Mouse (Mus musculus) myocyte (in vitro differentiated cells): ENCODE measurements around the gene Pax9. TPM values are rescaled to one million over a fixed set of nuclear protein-coding genes. Genes with fewer than 3 reads are reported as not detected.

ENCODE experiments used
- H3K27me3 ChIP-seq: one replicate; pipeline ENCODE4 v1.6.1; 2011; ENCODE audit not compliant: control insufficient read depth, insufficient read depth, insufficient read length
- H3K36me3 ChIP-seq: one replicate; pipeline ENCODE4 v1.6.1; 2011; ENCODE audit not compliant: control insufficient read depth, insufficient read depth
- H3K4me2 ChIP-seq: one replicate; pipeline ENCODE4 v1.6.1; 2011; ENCODE audit warnings: low read depth, control low read depth
- H3K4me3 ChIP-seq: one replicate; pipeline ENCODE4 v1.5.1; 2011; ENCODE audit warnings: mild to moderate bottlenecking, control low read depth, moderate library complexity
- H3K79me2 ChIP-seq: one replicate; pipeline ENCODE4 v1.6.1; 2011; ENCODE audit not compliant: control insufficient read depth, insufficient read depth
- H3ac ChIP-seq: one replicate; pipeline ENCODE4 v1.6.1; 2011; ENCODE audit not compliant: control insufficient read depth, insufficient read length
- CEBPB ChIP-seq: IDR thresholded peaks from 2 replicates; pipeline ENCODE4 v1.6.1; 2011; ENCODE audit warnings: mild to moderate bottlenecking, moderate library complexity; ENCODE audit not compliant: poor library complexity, insufficient read depth, severe bottlenecking
- E2F4 ChIP-seq: IDR thresholded peaks from one replicate; pipeline ENCODE4 v1.6.1; 2011; ENCODE audit warnings: mild to moderate bottlenecking, control low read depth, moderate library complexity; ENCODE audit not compliant: insufficient read depth
- MAX ChIP-seq: IDR thresholded peaks from one replicate; pipeline ENCODE4 v1.6.1; 2011; ENCODE audit warnings: low read depth, mild to moderate bottlenecking, control low read depth
- MYOD1 ChIP-seq, 3 experiments: IDR thresholded peaks; one replicate each; pipeline ENCODE4 v1.6.1; 2011; ENCODE audit warnings: control low read depth in 2 of 3, low read depth in 2 of 3, mild to moderate bottlenecking in 2 of 3, moderate library complexity in 1 of 3; ENCODE audit not compliant: insufficient read length in 2 of 3, control insufficient read depth in 1 of 3
- MYOG ChIP-seq, 3 experiments: IDR thresholded peaks; one replicate each; pipeline ENCODE4 v1.6.1; 2011; ENCODE audit warnings: control low read depth in 2 of 3, low read depth in 2 of 3, mild to moderate bottlenecking in 2 of 3; ENCODE audit not compliant: insufficient read length in 2 of 3, control insufficient read depth in 1 of 3, insufficient read depth in 1 of 3
- POLR2A ChIP-seq: IDR thresholded peaks from one replicate; pipeline ENCODE4 v1.6.1; 2011; ENCODE audit warnings: low read depth, mild to moderate bottlenecking, control low read depth, moderate library complexity; ENCODE audit not compliant: insufficient read length
- POLR2AphosphoS2 ChIP-seq: IDR thresholded peaks from one replicate; pipeline ENCODE4 v1.6.1; 2011; ENCODE audit warnings: low read depth, control low read depth; ENCODE audit not compliant: insufficient read length
- REST ChIP-seq: IDR thresholded peaks from one replicate; pipeline ENCODE4 v1.6.1; 2011; ENCODE audit warnings: mild to moderate bottlenecking, control low read depth, moderate library complexity; ENCODE audit not compliant: insufficient read depth, insufficient read length
- SRF ChIP-seq: IDR thresholded peaks from one replicate; pipeline ENCODE4 v1.6.1; 2011; ENCODE audit warnings: low read depth; ENCODE audit not compliant: control insufficient read depth, insufficient read length
- TCF12 ChIP-seq: IDR thresholded peaks from one replicate; pipeline ENCODE4 v1.6.1; 2011; ENCODE audit warnings: mild to moderate bottlenecking, control low read depth; ENCODE audit not compliant: poor library complexity, insufficient read depth, severe bottlenecking
- TCF3 ChIP-seq: IDR thresholded peaks from one replicate; pipeline ENCODE4 v1.6.1; 2011; ENCODE audit warnings: low read depth, control low read depth; ENCODE audit not compliant: insufficient read length
- USF1 ChIP-seq: IDR thresholded peaks from one replicate; pipeline ENCODE4 v1.6.1; 2011; ENCODE audit warnings: low read depth, mild to moderate bottlenecking, control low read depth, moderate library complexity
- polyA plus RNA-seq: library from polyadenylated mRNA; unstranded; fragments of >200 nt; fragmentation: generic; extraction: Trizol; gene quantifications from one replicate; pipeline ENCODE4 v1.2.1, GENCODE M21; 2012; ENCODE audit warnings: missing spikeins

Gene Pax9
- polyA plus RNA-seq, 1 experiment: 0.02 TPM

DNA sequence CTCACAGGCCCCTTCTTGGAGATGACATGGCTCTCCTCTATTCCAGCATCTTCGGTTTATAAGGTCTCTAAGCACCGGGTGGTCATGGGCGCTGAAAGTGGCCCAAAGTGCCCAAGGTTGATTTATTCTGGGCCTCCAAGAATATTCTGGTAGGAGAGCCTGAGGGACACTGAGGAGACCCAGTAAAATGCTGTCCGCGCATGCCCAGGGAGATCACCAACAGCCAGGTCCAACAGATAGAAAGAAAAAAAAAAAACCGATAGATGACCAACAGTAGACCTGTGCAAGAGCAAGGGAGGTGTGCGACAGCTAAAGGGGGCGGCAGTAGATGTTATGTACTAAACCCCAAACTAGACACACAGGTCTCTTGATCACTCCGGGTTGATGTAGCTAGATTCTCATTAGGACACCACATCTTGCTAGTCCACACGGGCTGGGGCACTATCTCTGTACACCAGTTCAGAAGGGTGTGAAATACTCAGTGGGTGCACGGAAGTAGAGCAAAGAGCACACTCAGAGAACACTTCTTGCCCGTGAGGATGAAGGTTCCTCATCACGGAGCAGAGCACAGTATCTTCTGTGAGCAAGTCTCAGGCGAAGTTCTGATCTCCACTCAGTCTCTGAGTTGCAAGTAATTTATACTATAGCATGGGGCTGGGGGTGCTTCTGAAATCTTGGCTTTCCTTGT, 2.0 kb downstream of the Pax9 start:
- Histone ChIP-seq H3K4me3 (no peak overlapping the region), H3ac (no peak overlapping the region), H3K79me2 (no peaks in the 10 kb centered on the region), H3K4me2 (no peak overlapping the region), H3K27me3 (peaks cover 45% of the 10 kb centered on the region), H3K36me3 (no peaks in the 10 kb centered on the region)
- TF ChIP-seq POLR2A (no peak), USF1 (no peak), TCF3 (no peak), MYOG (IDR thresholded peaks at IDR 0.05; ENCODE audit: control insufficient read depth in 1 of 3, insufficient read depth in 1 of 3, insufficient read length in 2 of 3, low read depth in 2 of 3) (no peak), POLR2AphosphoS2 (no peak), SRF (no peak), TCF12 (no peak), E2F4 (no peak), REST (no peak), MAX (no peak)

DNA sequence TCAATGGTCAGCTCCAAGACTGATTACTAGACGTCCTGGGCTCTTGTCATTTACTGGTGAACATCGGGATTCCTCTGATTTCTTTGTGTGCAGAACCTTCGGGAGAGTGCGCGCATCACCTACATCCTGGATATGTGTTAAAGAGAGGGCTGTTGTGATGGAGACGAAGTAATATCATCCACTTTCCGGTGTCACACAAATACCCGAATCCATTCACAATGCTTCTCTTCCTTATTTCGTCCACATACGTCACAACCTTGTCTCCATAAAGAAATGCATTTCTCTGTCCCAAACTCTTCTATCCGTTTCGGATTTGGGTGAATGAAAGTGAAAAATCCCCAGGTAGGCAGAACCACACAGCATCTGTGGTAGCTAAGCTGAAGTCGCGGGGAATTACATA, 2.8 kb downstream of the Pax9 start:
- no peak overlapping the region for H3K4me3 ChIP-seq
- no peaks in the 10 kb centered on the region for H3K36me3 ChIP-seq
- H3K27me3 ChIP-seq: peaks cover 45% of the 10 kb centered on the region
- no peak overlapping the region for H3ac ChIP-seq
- no peaks in the 10 kb centered on the region for H3K79me2 ChIP-seq
- TF ChIP-seq SRF (no peak), TCF3 (no peak), CEBPB (no peak), MYOD1 (IDR thresholded peaks at IDR 0.05; ENCODE audit: control insufficient read depth in 1 of 3, insufficient read length in 2 of 3, low read depth in 2 of 3) (no peak), E2F4 (no peak), REST (no peak), POLR2AphosphoS2 (no peak)
- H3K4me2 ChIP-seq: no peak overlapping the region

DNA sequence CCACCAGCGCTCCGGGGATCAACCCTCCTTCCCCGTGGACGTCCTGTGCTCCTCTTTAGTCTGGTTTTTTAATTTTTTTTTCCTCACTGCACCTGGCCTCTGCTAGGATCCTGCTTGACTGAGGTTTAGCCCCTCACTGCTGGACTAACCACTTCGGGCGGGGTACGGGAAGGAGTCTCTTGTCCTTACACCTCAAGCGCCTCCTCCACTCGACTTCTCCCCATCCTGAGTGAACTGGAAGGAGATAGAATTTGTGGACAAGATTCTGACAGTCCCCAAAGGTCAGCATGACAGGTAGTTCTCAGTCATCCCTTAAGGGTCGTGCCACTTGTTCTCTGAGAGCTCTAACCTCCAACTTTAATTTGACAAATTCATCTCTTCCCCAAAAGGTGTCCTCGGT, 3.4 kb downstream of the Pax9 start:
- Histone ChIP-seq H3K36me3 (no peaks in the 10 kb centered on the region), H3K27me3 (peaks cover 48% of the 10 kb centered on the region), H3K79me2 (no peaks in the 10 kb centered on the region), H3K4me3 (no peak overlapping the region), H3ac (no peak overlapping the region), H3K4me2 (peak overlapping the region; percentile 62)
- no peak for TF ChIP-seq SRF
- no peak for TF ChIP-seq MYOD1 (IDR thresholded peaks at IDR 0.05; ENCODE audit: control insufficient read depth in 1 of 3, insufficient read length in 2 of 3, low read depth in 2 of 3)
- no peak for TF ChIP-seq POLR2A

GRCm38 (mm10) chr12:56695358-56696173, 4.0 kb downstream of the Pax9 start:
- Histone ChIP-seq H3ac (no peak overlapping the region), H3K36me3 (no peaks in the 10 kb centered on the region), H3K4me2 (peak overlapping the region; percentile 62), H3K4me3 (no peak overlapping the region), H3K79me2 (no peaks in the 10 kb centered on the region), H3K27me3 (peaks cover 52% of the 10 kb centered on the region)
- TF ChIP-seq E2F4 (no peak), TCF3 (no peak), SRF (no peak), TCF12 (no peak), POLR2A (no peak), MAX (no peak), REST (no peak), MYOD1 (IDR thresholded peaks at IDR 0.05; ENCODE audit: control insufficient read depth in 1 of 3, insufficient read length in 2 of 3, low read depth in 2 of 3) (no peak), POLR2AphosphoS2 (no peak), CEBPB (no peak), MYOG (IDR thresholded peaks at IDR 0.05; ENCODE audit: control insufficient read depth in 1 of 3, insufficient read depth in 1 of 3, insufficient read length in 2 of 3, low read depth in 2 of 3) (no peak), USF1 (no peak)
